Mouse (Mus musculus) right cerebral cortex, postnatal 25 days (tissue): ENCODE results near the gene Scgb2a2.
"Not testable (repeated sequence)": the region's sequence is repeated elsewhere in the genome, so short reads cannot be mapped to it uniquely, and the experiment has no call there.

Experiments used
- DNase-seq: peaks from one replicate; pipeline ENCODE4 v3.0.0; 2022

Gene Scgb2a2

GRCm38 (mm10) chr19:9847262-9847661 is at the start of gene Scgb2a2:
TSS of gene Scgb2a2 (plus strand) at chr19:9847562.
- no peak for DNase-seq

- peak; percentile 25 for DNase-seq
Measured at GRCm38 (mm10) chr19:9836581-9837340, 10.6 kb upstream of the Scgb2a2 start.

GRCm38 (mm10) chr19:9837341-9837715 is 10.0 kb upstream of the Scgb2a2 start:
- no peak for DNase-seq

- not testable (repeated sequence) for DNase-seq
Measured at GRCm38 (mm10) chr19:9849368-9850075, 2.2 kb downstream of the Scgb2a2 start.

GRCm38 (mm10) chr19:9860821-9861220 is 13.5 kb downstream of the Scgb2a2 start:
- DNase-seq = not testable (repeated sequence)

GRCm38 (mm10) chr19:9864856-9865255 is 17.5 kb downstream of the Scgb2a2 start:
- DNase-seq = no peak

GRCm38 (mm10) chr19:9865466-9865865 is 18.1 kb downstream of the Scgb2a2 start:
- DNase-seq = no peak

- peak; percentile 52 for DNase-seq
Measured at GRCm38 (mm10) chr19:9878186-9878835, 30.9 kb downstream of the Scgb2a2 start.

- no peak for DNase-seq
Measured at GRCm38 (mm10) chr19:9886348-9886747, 39.0 kb downstream of the Scgb2a2 start.

GRCm38 (mm10) chr19:9886771-9887170 is 39.4 kb downstream of the Scgb2a2 start:
- no peak for DNase-seq

- no peak for DNase-seq
Measured at GRCm38 (mm10) chr19:9896067-9896466, 48.7 kb downstream of the Scgb2a2 start.

- no peak for DNase-seq
Measured at GRCm38 (mm10) chr19:9898339-9899066, 51.1 kb downstream of the Scgb2a2 start.

GRCm38 (mm10) chr19:9899072-9899779 is 51.9 kb downstream of the Scgb2a2 start, which contains the start of gene Incenp:
TSS of gene Incenp (minus strand) at chr19:9899551.
- peak; percentile 93 for DNase-seq

GRCm38 (mm10) chr19:9899780-9900146 is 52.4 kb downstream of the Scgb2a2 start:
- DNase-seq = no peak

- not testable (repeated sequence) for DNase-seq
Measured at GRCm38 (mm10) chr19:9900696-9901095, 53.3 kb downstream of the Scgb2a2 start.
